Mouse (Mus musculus) G1E-ER4 (cell line): ENCODE results near the gene Vmn1r64. TPM values are rescaled to one million over a fixed set of nuclear protein-coding genes. Genes with fewer than 3 reads are reported as not detected.

Experiments used
- GATA1 ChIP-seq: IDR thresholded peaks from one replicate; pipeline ENCODE4 v1.8.0; 2012; ENCODE audit warnings: low read length, inconsistent platforms
- polyA plus RNA-seq: library from polyadenylated mRNA; stranded (reverse); fragments of >175 nt; gene quantifications from 2 replicates; pipeline ENCODE4 v1.2.3, GENCODE M21; 2012

The Vmn1r64 gene
- not detected in 2 replicates for polyA plus RNA-seq

DNA sequence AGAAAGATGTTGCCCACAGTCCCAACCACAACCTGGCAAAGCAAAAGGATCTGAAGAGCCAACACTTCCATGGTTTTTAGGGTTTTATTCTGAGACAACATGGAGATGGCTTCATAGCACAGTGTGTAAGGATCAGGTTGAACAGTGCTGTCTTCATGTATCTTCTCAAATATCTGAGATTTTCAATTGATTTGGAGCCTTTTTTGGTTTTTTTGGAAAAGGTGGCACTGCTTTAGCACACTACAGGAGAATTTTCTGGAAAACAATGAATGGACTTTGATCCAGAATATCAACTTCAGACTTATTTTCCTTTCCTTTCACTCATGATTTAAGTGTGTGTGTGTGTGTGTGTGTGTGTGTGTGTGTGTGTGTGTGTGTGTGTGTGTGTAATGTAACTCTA lies at the start of gene Vmn1r64:
TSS of gene Vmn1r64 (minus strand) at position 101 of the 400 bp plus-strand sequence.
- TF ChIP-seq GATA1: no peak

DNA sequence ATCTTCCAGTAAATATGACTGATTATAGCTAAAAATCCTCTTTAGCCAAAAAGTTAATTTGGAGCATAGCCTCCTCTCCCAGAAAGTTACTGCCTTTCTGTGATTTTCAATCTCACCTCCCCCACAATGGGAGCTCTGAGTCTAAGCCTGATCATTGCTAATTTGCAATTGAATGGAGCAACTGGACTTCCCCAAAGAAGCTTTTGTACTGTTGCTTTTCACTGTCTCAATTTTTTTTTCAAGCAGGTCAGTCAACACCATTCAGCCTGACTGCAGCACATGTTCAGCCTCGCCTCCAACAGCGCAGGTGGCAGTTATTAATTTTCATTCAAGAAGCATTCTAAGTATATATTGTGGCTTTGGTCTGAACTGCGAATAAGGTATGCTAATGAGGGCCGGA lies 14.9 kb upstream of the Vmn1r64 start:
- no peak for TF ChIP-seq GATA1

Other genes starting within 250 kb of the Vmn1r64 start
- not detected in 2 replicates for gene Vmn1r62, start 210.9 kb downstream of the Vmn1r64 start, polyA plus RNA-seq
- not detected in 2 replicates for gene Vmn1r63, start 79.1 kb downstream of the Vmn1r64 start, polyA plus RNA-seq
- not detected in 2 replicates for gene Vmn1r65, start 126.5 kb upstream of the Vmn1r64 start, polyA plus RNA-seq
- not detected in 2 replicates for gene Nlrp4c, start 160.6 kb upstream of the Vmn1r64 start, polyA plus RNA-seq